Mouse (Mus musculus): ENCODE results near the gene Gm43738. TPM values are rescaled to one million over a fixed set of nuclear protein-coding genes. Genes with fewer than 3 reads are reported as not detected.
"Not testable (repeated sequence)": the region's sequence is repeated elsewhere in the genome, so short reads cannot be mapped to it uniquely, and the experiment has no call there.

The Gm43738 gene
- polyA plus RNA-seq, 2 experiments, result 0.02 to 0.04 TPM

- TF ChIP-seq EP300 (IDR thresholded peaks at IDR 0.05; ENCODE audit: low read depth) (no peak), CTCF (IDR thresholded peaks at IDR 0.05; ENCODE audit: low read depth) (no peak)
- ATAC-seq (ENCODE audit: insufficient read depth) (no peak), DNase-seq (ENCODE audit: low read depth in 3 of 3, low spot score in 3 of 3) (no peak)
- Histone ChIP-seq H3K36me3 (replicated peaks; ENCODE audit: control insufficient read depth, insufficient read depth, low read depth) (no peaks in the 10 kb centered on the region), H3K4me3 (ENCODE audit: insufficient read depth in 1 of 2, low read depth in 2 of 2, low read length in 2 of 2) (no peak overlapping the region), H3K4me2 (ENCODE audit: low read depth) (no peak overlapping the region), H3K27ac (no peak overlapping the region), H3K27me3 (ENCODE audit: control insufficient read depth, insufficient read depth, low read length) (no peaks in the 10 kb centered on the region), H3K9ac (replicated peaks) (no peak overlapping the region), H3K4me1 (replicated peaks; ENCODE audit: control insufficient read depth in 2 of 2, insufficient read depth in 2 of 2, low read length in 1 of 2) (peaks cover 9 to 10% of the 10 kb centered on the region in 2 experiments), H3K9me3 (ENCODE audit: control insufficient read depth, low read length) (no peaks in the 10 kb centered on the region)
- 67% methylated on average over 12 of the region's 12 CpGs for WGBS (ENCODE audit: insufficient replicate concordance)
Measured at GRCm38 (mm10) chr3:89084654-89085190, 16.2 kb downstream of the Gm43738 start.

DNA sequence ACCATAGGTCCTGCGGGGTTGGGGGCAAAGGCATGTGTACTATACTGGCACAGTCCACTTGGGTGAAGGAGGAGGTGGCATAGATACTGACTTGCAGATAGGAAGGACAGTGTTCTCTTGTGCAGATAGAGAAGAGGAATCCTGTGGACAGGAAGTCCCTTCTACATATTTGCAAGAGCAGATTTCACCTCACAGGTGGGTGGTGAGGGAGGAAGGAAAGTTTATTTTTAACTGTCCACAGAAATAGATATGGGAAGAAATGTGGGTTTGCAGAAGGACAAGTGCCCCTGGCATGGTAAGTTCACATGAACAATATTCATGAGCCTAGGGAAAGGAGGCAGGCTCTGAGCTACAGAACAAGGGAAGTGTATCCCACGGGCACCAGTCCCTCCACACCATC is 16.8 kb downstream of the Gm43738 start:
- H3K27ac ChIP-seq, result no peak overlapping the region
- 63% methylated on average over 2 of the region's 2 CpGs for WGBS (ENCODE audit: insufficient replicate concordance)
- TF ChIP-seq EP300 (IDR thresholded peaks at IDR 0.05; ENCODE audit: low read depth) (no peak), CTCF (IDR thresholded peaks at IDR 0.05; ENCODE audit: low read depth) (no peak)

DNA sequence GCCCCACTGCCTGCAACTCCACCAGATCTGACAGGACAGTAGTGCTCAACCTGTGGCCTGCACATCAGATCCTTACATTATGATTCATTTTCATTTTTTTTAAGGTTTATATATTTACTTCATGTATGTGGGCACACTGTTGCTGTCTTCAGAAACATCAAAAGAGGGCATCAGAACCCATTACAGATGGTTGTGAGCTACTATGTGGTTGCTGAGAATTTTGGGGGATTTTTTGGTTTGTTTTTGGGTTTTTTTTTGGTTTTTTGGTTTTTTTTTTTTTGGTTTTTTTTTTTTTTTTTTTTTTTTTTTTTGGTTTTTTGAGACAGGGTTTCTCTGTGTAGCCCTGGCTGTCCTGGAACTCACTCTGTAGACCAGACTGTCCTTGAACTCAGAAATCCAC is 18.6 kb downstream of the Gm43738 start:
- H3K4me2 ChIP-seq (ENCODE audit: low read depth); H3K9me3 ChIP-seq (ENCODE audit: control insufficient read depth, low read length); H3K9ac ChIP-seq (replicated peaks); H3K36me3 ChIP-seq (replicated peaks; ENCODE audit: control insufficient read depth, insufficient read depth, low read depth); H3K4me1 ChIP-seq (replicated peaks; ENCODE audit: control insufficient read depth in 2 of 2, insufficient read depth in 2 of 2, low read length in 1 of 2); DNase-seq (ENCODE audit: low read depth in 3 of 3, low spot score in 3 of 3); H3K4me3 ChIP-seq (ENCODE audit: insufficient read depth in 1 of 2, low read depth in 2 of 2, low read length in 2 of 2); H3K27ac ChIP-seq; H3K27me3 ChIP-seq (ENCODE audit: control insufficient read depth, insufficient read depth, low read length); ATAC-seq (ENCODE audit: insufficient read depth): not testable (repeated sequence)

More for the DNA sequence above, 16.8 kb downstream of the Gm43738 start:
- Histone ChIP-seq H3K27me3 (ENCODE audit: control insufficient read depth, insufficient read depth, low read length) (no peaks in the 10 kb centered on the region), H3K4me1 (replicated peaks; ENCODE audit: control insufficient read depth in 2 of 2, insufficient read depth in 2 of 2, low read length in 1 of 2) (peaks cover 4 to 8% of the 10 kb centered on the region in 2 experiments), H3K9ac (replicated peaks) (no peak overlapping the region), H3K4me2 (ENCODE audit: low read depth) (no peak overlapping the region), H3K36me3 (replicated peaks; ENCODE audit: control insufficient read depth, insufficient read depth, low read depth) (no peaks in the 10 kb centered on the region), H3K4me3 (ENCODE audit: insufficient read depth in 1 of 2, low read depth in 2 of 2, low read length in 2 of 2) (no peak overlapping the region), H3K9me3 (ENCODE audit: control insufficient read depth, low read length) (no peaks in the 10 kb centered on the region)
- DNase-seq (ENCODE audit: low read depth in 3 of 3, low spot score in 3 of 3), result no peak
- ATAC-seq (ENCODE audit: insufficient read depth), result no peak

DNA sequence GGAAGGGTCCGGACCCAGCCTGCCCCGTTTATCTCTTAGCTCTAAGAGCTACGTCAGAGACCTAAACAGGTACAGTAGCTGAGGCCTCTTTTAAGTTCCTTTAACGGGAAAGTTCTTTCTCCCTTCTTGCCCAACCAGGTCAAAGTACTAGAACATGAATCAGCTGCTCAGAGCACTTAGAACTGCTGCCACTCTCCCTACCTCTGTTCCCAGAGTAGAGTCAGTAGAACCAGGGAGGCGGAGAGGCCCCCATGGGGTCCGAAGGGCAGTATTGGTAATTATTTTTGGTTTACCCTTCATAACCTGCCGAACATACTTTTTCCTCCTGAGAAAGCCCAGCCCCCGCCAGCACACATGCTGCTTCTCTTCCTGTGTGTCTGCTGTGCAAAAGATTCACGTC is 23.5 kb downstream of the Gm43738 start:
- peaks cover 45% of the 10 kb centered on the region for H3K36me3 ChIP-seq (replicated peaks; ENCODE audit: control insufficient read depth, insufficient read depth, low read depth)
- WGBS (ENCODE audit: insufficient replicate concordance), result 81% methylated on average over 9 of the region's 9 CpGs

DNA sequence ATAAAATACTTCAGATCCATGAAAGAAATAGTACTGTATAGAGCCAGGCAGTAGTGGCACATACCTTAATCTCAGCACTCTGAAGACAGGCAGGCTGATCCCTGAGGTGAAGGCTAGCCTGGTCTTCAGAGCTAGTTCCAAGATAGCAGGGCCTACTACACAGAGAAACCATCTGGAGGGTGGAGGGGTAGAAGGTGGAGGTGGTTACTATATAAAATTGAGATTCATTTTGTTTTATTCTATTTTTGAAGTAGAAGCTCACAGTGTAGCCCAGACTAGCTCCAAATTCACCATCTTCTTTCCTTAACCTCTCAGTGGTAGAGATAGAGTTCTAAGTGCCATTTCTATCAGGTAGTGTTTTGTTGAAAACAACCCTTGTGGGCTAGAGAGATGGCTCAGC is 33.6 kb downstream of the Gm43738 start:
- Histone ChIP-seq H3K4me1 (replicated peaks; ENCODE audit: control insufficient read depth in 2 of 2, insufficient read depth in 2 of 2, low read length in 1 of 2) (no peaks in the 10 kb centered on the region), H3K27ac (no peak overlapping the region), H3K4me2 (ENCODE audit: low read depth) (no peak overlapping the region), H3K27me3 (ENCODE audit: control insufficient read depth, insufficient read depth, low read length) (no peaks in the 10 kb centered on the region), H3K9ac (replicated peaks) (no peak overlapping the region), H3K36me3 (replicated peaks; ENCODE audit: control insufficient read depth, insufficient read depth, low read depth) (peaks cover 77% of the 10 kb centered on the region), H3K9me3 (ENCODE audit: control insufficient read depth, low read length) (no peaks in the 10 kb centered on the region), H3K4me3 (ENCODE audit: insufficient read depth in 1 of 2, low read depth in 2 of 2, low read length in 2 of 2) (no peak overlapping the region)
- DNase-seq (ENCODE audit: low read depth in 3 of 3, low spot score in 3 of 3) (no peak), ATAC-seq (ENCODE audit: insufficient read depth) (no peak)
- TF ChIP-seq CTCF (IDR thresholded peaks at IDR 0.05; ENCODE audit: low read depth) (no peak), EP300 (IDR thresholded peaks at IDR 0.05; ENCODE audit: low read depth) (no peak)

More for the DNA sequence above, 23.5 kb downstream of the Gm43738 start:
- TF ChIP-seq EP300 (IDR thresholded peaks at IDR 0.05; ENCODE audit: low read depth) (no peak), CTCF (IDR thresholded peaks at IDR 0.05; ENCODE audit: low read depth) (no peak)
- Histone ChIP-seq H3K9ac (replicated peaks) (no peak overlapping the region), H3K4me1 (replicated peaks; ENCODE audit: control insufficient read depth in 2 of 2, insufficient read depth in 2 of 2, low read length in 1 of 2) (no peaks in the 10 kb centered on the region), H3K9me3 (ENCODE audit: control insufficient read depth, low read length) (no peaks in the 10 kb centered on the region), H3K4me3 (ENCODE audit: insufficient read depth in 1 of 2, low read depth in 2 of 2, low read length in 2 of 2) (no peak overlapping the region), H3K27ac (no peak overlapping the region), H3K4me2 (ENCODE audit: low read depth) (no peak overlapping the region), H3K27me3 (ENCODE audit: control insufficient read depth, insufficient read depth, low read length) (no peaks in the 10 kb centered on the region)
- DNase-seq (ENCODE audit: low read depth in 3 of 3, low spot score in 3 of 3) (no peak), ATAC-seq (ENCODE audit: insufficient read depth) (no peak)
